Mouse (Mus musculus) forebrain, postnatal 0 days (tissue): ENCODE results near the gene Gm20883. TPM values are rescaled to one million over a fixed set of nuclear protein-coding genes. Genes with fewer than 3 reads are reported as not detected.
"Not testable (repeated sequence)": the region's sequence is repeated elsewhere in the genome, so short reads cannot be mapped to it uniquely, and the experiment has no call there.

Experiments used
- ATAC-seq: fragments of 200-750 bp; cut with Nextera tagmentation; 2 replicates; pipeline ENCODE4 v1.8.0; 2017; ENCODE audit warnings: mild to moderate bottlenecking, moderate library complexity
- DNase-seq: peaks from one replicate; pipeline ENCODE4 v3.0.0-alpha.2; 2015
- H3K27ac ChIP-seq: fragments of 300-500 bp; sonication (generic); 2 replicates; pipeline ENCODE4 v1.5.1; 2014; ENCODE audit warnings: low read depth, mild to moderate bottlenecking, antibody characterized with exemption, low read length, moderate library complexity, mixed read lengths
- H3K27me3 ChIP-seq: fragments of 300-500 bp; sonication (generic); 2 replicates; pipeline ENCODE4 v1.6.1; 2014; ENCODE audit warnings: mild to moderate bottlenecking, low read length, mixed read lengths; ENCODE audit not compliant: insufficient read depth
- H3K36me3 ChIP-seq: fragments of 300-500 bp; sonication (generic); 2 replicates; pipeline ENCODE4 v1.6.1; 2014; ENCODE audit warnings: mild to moderate bottlenecking, moderate library complexity; ENCODE audit not compliant: insufficient read depth
- H3K4me1 ChIP-seq: fragments of 300-500 bp; sonication (generic); 2 replicates; pipeline ENCODE4 v1.6.1; 2014; ENCODE audit warnings: antibody characterized with exemption; ENCODE audit not compliant: insufficient read depth
- H3K4me2 ChIP-seq: fragments of 300-500 bp; sonication (generic); 2 replicates; pipeline ENCODE4 v1.6.1; 2014; ENCODE audit warnings: low read depth, mild to moderate bottlenecking, moderate library complexity
- H3K4me3 ChIP-seq: fragments of 300-500 bp; sonication (generic); 2 replicates; pipeline ENCODE4 v1.5.1; 2014; ENCODE audit warnings: low read depth, low read length, mixed read lengths
- H3K9ac ChIP-seq: fragments of 300-500 bp; sonication (generic); 2 replicates; pipeline ENCODE4 v1.6.1; 2014; ENCODE audit warnings: mild to moderate bottlenecking
- H3K9me3 ChIP-seq: fragments of 300-500 bp; sonication (generic); 2 replicates; pipeline ENCODE4 v1.6.1; 2016; ENCODE audit warnings: low read length
- WGBS: fragments of 180-500 bp; shearing (Covaris S2); extraction: QIAGEN DNeasy Blood & Tissue Kit; methylation state at CpG from one replicate; pipeline ENCODE4 v1.1.7; 2014; 5-methylcytosine and 5-hydroxymethylcytosine counted together
- polyA plus RNA-seq: library from polyadenylated mRNA; unstranded; fragments of >200 nt; fragmentation: Nextera tagmentation; extraction: Ambion mirVana; gene quantifications from 2 replicates; pipeline ENCODE4 v1.2.1, GENCODE M21; 2015
- total RNA-seq: library from RNA; depleted of rRNA; stranded (reverse); fragments of >200 nt; gene quantifications from 2 replicates; pipeline ENCODE4 v1.2.3, GENCODE M21; 2014; rRNA removed

Gene Gm20883
- total RNA-seq (not detected in 2 replicates), polyA plus RNA-seq (not detected in 2 replicates)

GRCm38 (mm10) chrY:50607951-50608350 is at the start of gene Gm20883:
TSS of gene Gm20883 (plus strand) at chrY:50608251.
- H3K27me3 ChIP-seq, DNase-seq, H3K4me3 ChIP-seq, H3K27ac ChIP-seq, H3K9me3 ChIP-seq, H3K9ac ChIP-seq, ATAC-seq, H3K4me2 ChIP-seq, H3K4me1 ChIP-seq, H3K36me3 ChIP-seq: not testable (repeated sequence)
- WGBS: no CpG with 5 or more reads among the region's 6 CpGs
